Mouse (Mus musculus): Measurements from ENCODE around the gene Lpgat1. TPM values are rescaled to one million over a fixed set of nuclear protein-coding genes. Genes with fewer than 3 reads are reported as not detected.

Gene Lpgat1
- polyA plus RNA-seq (2015; fragmentation: Nextera tagmentation; extraction: Ambion mirVana) = 24.4 and 29.4 TPM in 2 replicates

DNA sequence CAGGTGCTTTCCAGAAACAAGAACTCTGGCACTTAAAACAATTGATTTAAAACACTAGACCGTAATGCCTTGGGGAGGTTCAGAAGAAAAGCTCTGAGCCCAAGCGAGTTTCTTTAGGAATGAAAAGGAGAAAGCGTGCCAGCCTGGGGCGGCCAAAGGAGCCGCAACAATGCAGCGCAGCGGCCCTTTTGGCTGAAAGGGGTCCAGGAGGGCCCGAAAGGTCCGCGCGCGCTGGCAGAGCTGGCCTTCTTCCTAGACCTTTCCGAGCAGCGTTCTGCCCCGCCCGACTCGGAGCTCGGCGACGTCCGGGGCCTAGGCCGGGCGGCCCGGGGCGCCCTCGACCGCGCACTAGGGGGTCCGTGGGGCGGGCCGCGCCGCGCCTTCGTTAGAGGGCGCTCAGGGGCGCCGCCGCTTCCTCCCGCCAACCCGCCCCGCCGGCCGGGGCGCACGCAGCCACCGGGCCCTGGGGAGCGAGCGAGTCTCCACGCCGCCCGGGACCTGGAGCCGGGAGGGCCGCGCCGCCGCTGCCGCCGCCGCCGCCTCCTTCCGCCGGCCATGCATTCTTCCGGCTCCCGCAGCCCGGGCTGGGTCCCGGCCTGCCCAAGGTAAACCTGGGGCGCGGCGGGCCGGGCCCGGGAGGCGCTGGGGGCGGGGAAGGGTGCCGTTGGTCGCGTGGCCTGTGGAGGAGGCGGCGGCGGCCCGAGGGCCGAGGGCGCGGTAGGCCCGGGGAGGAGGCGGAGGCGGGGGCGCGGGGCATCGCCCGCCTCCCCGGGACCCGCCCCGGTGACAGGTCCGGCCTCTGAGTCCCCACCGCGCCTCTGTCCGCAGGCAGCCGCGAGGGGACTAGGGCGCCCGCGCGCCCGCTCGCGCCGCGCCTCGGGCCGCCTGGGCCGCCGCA, at the start of gene Lpgat1:
Lpgat1 (plus strand) TSS at position 234 of the 898 bp plus-strand sequence.

GRCm38 (mm10) chr1:191821326-191822091, 103.9 kb downstream of the Lpgat1 start, which contains the start of gene Nek2:
TSS of gene Nek2 (plus strand) at chr1:191821444.

Other genes starting within 250 kb of the Lpgat1 start
- 8.4 and 8.6 TPM in 2 replicates for gene Dtl, start 142.3 kb upstream of the Lpgat1 start, polyA plus RNA-seq (2015; fragmentation: Nextera tagmentation; extraction: Ambion mirVana)
- 13.3 and 14.6 TPM in 2 replicates for gene Ints7, start 142.2 kb upstream of the Lpgat1 start, polyA plus RNA-seq (2015; fragmentation: Nextera tagmentation; extraction: Ambion mirVana)
- gene Nek2, start 103.6 kb downstream of the Lpgat1 start, polyA plus RNA-seq (2015; fragmentation: Nextera tagmentation; extraction: Ambion mirVana) = 7.0 and 7.5 TPM in 2 replicates
- 1.9 and 2.5 TPM in 2 replicates for gene Slc30a1, start 188.9 kb downstream of the Lpgat1 start, polyA plus RNA-seq (2015; fragmentation: Nextera tagmentation; extraction: Ambion mirVana)